Mouse (Mus musculus): ENCODE data around the gene Prss44.

- TF ChIP-seq CTCF (IDR thresholded peaks at IDR 0.05; ENCODE audit: control insufficient read depth, insufficient read depth, low read length) (no peak), POLR2A (IDR thresholded peaks at IDR 0.05; ENCODE audit: borderline replicate concordance, control insufficient read depth, low read depth, low read length) (no peak)
Observed at GRCm38 (mm10) chr9:110856920-110857319, 43.1 kb downstream of the Prss44 start.

Data from bone marrow, adult 2 months (tissue).